Mouse (Mus musculus): ENCODE results near the gene H2-DMa. TPM values are rescaled to one million over a fixed set of nuclear protein-coding genes. Genes with fewer than 3 reads are reported as not detected.
A peak's percentile ranks its signal among the peaks of the same experiment; 100 is the strongest.

H2-DMa gene
- total RNA-seq, 2 experiments from 2014 or later = 4.1 to 4.5 TPM

- intact Hi-C loops (cut with DNase I) = no loop called here
- no peak for DNase-seq
Observed at GRCm38 (mm10) chr17:34185526-34185925, 66.2 kb downstream of the H2-DMa start.

DNA sequence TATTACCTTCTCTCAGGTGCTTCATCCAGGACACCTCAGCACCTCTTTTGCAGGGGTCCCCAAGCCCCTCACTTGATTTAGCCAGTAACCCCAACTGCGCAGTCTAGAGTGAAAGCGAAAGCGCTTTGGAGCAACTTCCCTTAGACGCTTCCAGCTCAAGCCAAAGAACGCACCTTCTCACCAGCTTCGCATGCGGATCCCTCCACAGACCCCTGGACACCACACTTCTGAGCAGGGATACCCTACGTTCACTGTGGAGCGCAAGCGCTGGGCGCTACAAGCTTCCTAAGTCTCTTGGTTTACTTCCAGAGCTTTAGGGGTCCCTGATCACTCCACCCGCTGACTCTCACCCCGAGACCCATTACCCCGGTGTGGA, 67.5 kb downstream of the H2-DMa start:
- intact Hi-C loops (cut with DNase I) = no loop called here
- DNase-seq = no peak

- intact Hi-C loops (cut with DNase I) = no loop called here
- DNase-seq = peak; percentile 97 to 99
Observed at GRCm38 (mm10) chr17:34187261-34187916, 68.0 kb downstream of the H2-DMa start, which contains the start of the genes Tap1 and Psmb9. Gene Tap1 (plus strand): TSS chr17:34187553. Gene Psmb9 (minus strand): TSS chr17:34187764.

- DNase-seq = peak; percentile 56 to 59
- intact Hi-C loops (cut with DNase I) = no loop called here
Observed at GRCm38 (mm10) chr17:34188010-34188409, 68.7 kb downstream of the H2-DMa start.

Other genes starting within 250 kb of the H2-DMa start
- gene Gm7029, start 245.7 kb upstream of the H2-DMa start, total RNA-seq (2021) = not detected
- 10 to 100 TPM; 12.6 to 13.8 TPM for gene Kifc1, start 228.9 kb upstream of the H2-DMa start, total RNA-seq (2021)
- gene Platr17, start 214.4 kb upstream of the H2-DMa start, total RNA-seq (2021) = not detected
- 10 to 100 TPM; 16.9 to 18.3 TPM for gene Daxx, start 210.1 kb upstream of the H2-DMa start, total RNA-seq (2021)
- gene Tapbp, start 203.6 kb upstream of the H2-DMa start, total RNA-seq (2021) = 10 to 100 TPM; 85.4 to 98.6 TPM
- gene Zbtb22, start 203.6 kb upstream of the H2-DMa start, total RNA-seq (2021) = 10 to 100 TPM; 29.4 to 33.0 TPM
- 10 to 100 TPM; 54.8 to 57.9 TPM for gene Rgl2, start 190.0 kb upstream of the H2-DMa start, total RNA-seq (2021)
- 10 to 100 TPM; 70.8 to 78.9 TPM for gene Pfdn6, start 179.2 kb upstream of the H2-DMa start, total RNA-seq (2021)
- gene Wdr46, start 178.9 kb upstream of the H2-DMa start, total RNA-seq (2021) = 10 to 100 TPM; 12.4 to 12.6 TPM
- gene B3galt4, start 168.1 kb upstream of the H2-DMa start, total RNA-seq (2021) = 1 to 10 TPM; 2.7 to 3.7 TPM
- 10 to 100 TPM; 36.3 to 36.8 TPM for gene Vps52, start 163.7 kb upstream of the H2-DMa start, total RNA-seq (2021)
- 100 to 1,000 TPM; 566 to 572 TPM for gene Rps18, start 163.5 kb upstream of the H2-DMa start, total RNA-seq (2021)
- 10 to 100 TPM; 54.8 to 56.2 TPM for gene H2-K1, start 119.2 kb upstream of the H2-DMa start, total RNA-seq (2021)
- 10 to 100 TPM; 16.5 to 17.6 TPM for gene Ring1, start 94.9 kb upstream of the H2-DMa start, total RNA-seq (2021)
- 10 to 100 TPM; 80.8 to 88.1 TPM for gene H2-Ke6, start 91.5 kb upstream of the H2-DMa start, total RNA-seq (2021)
- gene Slc39a7, start 87.9 kb upstream of the H2-DMa start, total RNA-seq (2021) = 10 to 100 TPM; 81.7 to 84.4 TPM
- 10 to 100 TPM; 45.4 to 46.7 TPM for gene Rxrb, start 87.7 kb upstream of the H2-DMa start, total RNA-seq (2021)
- 1 to 10 TPM; 1.5 to 1.8 TPM for gene Col11a2, start 80.1 kb upstream of the H2-DMa start, total RNA-seq (2021)
- under 1 TPM in 1 of 2 experiments, not detected in 1; 0.31 TPM for gene H2-Oa, start 27.2 kb upstream of the H2-DMa start, total RNA-seq (2021)
- gene Brd2, start 3.1 kb downstream of the H2-DMa start, total RNA-seq (2021) = 100 to 1,000 TPM; 113 to 119 TPM
- gene H2-DMb2, start 23.8 kb downstream of the H2-DMa start, total RNA-seq (2021) = 1 to 10 TPM in 1 of 2 experiments, under 1 TPM in 1; 0.98 to 1.1 TPM
- gene H2-DMb1, start 33.5 kb downstream of the H2-DMa start, total RNA-seq (2021) = under 1 TPM; 0.72 to 0.89 TPM
- gene Tap1, start 68.0 kb downstream of the H2-DMa start, total RNA-seq (2021) = 1 to 10 TPM; 6.7 to 7.0 TPM
- gene Psmb9, start 68.2 kb downstream of the H2-DMa start, total RNA-seq (2021) = 1 to 10 TPM; 3.2 to 4.6 TPM
- 10 to 100 TPM; 10.3 to 10.7 TPM for gene Psmb8, start 78.2 kb downstream of the H2-DMa start, total RNA-seq (2021)
- gene Tap2, start 84.0 kb downstream of the H2-DMa start, total RNA-seq (2021) = 10 to 100 TPM; 17.6 to 20.3 TPM
- gene H2-Ob, start 119.4 kb downstream of the H2-DMa start, total RNA-seq (2021) = under 1 TPM; 0.77 to 0.92 TPM
- gene H2-Ab1, start 138.1 kb downstream of the H2-DMa start, total RNA-seq (2021) = 1 to 10 TPM; 4.4 to 4.7 TPM
- gene H2-Aa, start 168.3 kb downstream of the H2-DMa start, total RNA-seq (2021) = 1 to 10 TPM; 4.9 to 5.4 TPM
- gene H2-Eb1, start 186.3 kb downstream of the H2-DMa start, total RNA-seq (2021) = 1 to 10 TPM; 7.5 to 8.4 TPM
- not detected for gene H2-Eb2, start 206.1 kb downstream of the H2-DMa start, total RNA-seq (2021)
- gene Btnl2, start 235.3 kb downstream of the H2-DMa start, total RNA-seq (2021) = under 1 TPM; 0.22 to 0.30 TPM